Mouse (Mus musculus) common myeloid progenitor, adult 5-6 weeks (primary cell): Measurements from ENCODE around the gene Smco2. TPM values are rescaled to one million over a fixed set of nuclear protein-coding genes. Genes with fewer than 3 reads are reported as not detected.
"Not testable (repeated sequence)": the region's sequence is repeated elsewhere in the genome, so short reads cannot be mapped to it uniquely, and the experiment has no call there.

Experiments
- ATAC-seq: replicated peaks from 2 replicates; pipeline ENCODE4 v1.8.0; 2016; ENCODE audit warnings: low read depth, mild to moderate bottlenecking, moderate TSS enrichment, inconsistent platforms; ENCODE audit not compliant: poor library complexity, severe bottlenecking
- total RNA-seq: library from RNA; stranded (forward); fragments of 200-1000, 187-1606 nt; gene quantifications from 2 replicates; pipeline ENCODE4 v1.2.3, GENCODE M21; 2017

The Smco2 gene
- total RNA-seq, 1 experiment from 2014 or later: not detected

DNA sequence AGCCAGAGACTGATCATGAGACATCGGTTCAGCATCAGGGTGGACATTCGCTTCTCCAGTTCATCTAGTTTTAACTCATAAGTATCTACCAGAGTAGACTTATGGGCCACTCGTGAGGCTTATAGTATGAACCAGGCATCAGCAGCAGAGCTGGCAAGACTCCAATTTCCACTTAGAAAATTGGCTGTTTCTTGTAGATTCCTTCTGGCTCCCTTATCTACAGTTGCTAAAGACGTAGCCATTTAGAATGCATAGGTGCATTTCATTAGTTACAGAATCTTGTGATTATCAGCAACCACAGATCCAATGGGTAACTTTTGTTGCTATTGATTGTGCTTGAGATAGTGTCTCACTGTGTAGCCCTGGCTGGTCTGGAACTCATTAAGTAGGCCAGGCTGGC lies 2.8 kb downstream of the Smco2 start:
- peak; percentile 45; the same call in 1 of the 2 replicates for ATAC-seq

DNA sequence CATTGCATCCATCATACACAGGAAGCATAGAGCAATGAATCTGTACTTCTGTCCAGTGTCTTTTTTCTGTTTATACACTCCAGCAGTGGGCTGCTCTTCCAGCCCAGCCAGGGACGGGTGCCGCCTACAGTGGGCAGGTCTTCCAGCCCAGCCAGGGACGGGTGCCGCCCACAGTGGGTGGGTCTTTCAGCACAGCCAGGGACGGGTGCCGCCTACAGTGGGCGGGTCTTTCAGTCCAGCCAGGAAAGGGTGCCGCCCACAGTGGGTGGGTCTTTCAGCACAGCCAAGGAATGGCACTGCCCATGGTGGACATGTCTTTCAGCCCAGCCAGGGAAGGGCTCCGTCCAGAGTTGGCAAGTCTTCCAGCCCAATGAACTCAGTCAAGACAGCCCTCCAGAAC lies 5.3 kb downstream of the Smco2 start:
- ATAC-seq: peak; percentile 48; the same call in 1 of the 2 replicates

DNA sequence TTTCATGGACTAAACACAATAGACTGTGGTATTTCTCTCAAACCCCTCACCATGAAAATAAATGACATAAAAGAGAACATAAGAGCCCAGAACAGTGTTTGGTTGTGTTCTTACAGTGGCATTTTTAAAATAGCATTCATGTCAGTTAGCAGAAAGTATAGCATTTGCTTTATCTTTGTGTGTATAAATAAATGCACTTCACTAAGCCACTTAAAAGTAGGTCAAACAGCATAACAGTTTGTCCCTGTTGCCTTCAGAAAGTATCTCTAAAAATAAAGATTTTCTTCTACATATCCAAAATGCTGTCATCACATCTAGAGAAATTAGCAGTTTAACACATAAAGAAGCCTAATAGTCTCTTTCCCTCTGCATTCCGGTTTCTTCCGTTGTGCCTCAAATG lies 7.5 kb downstream of the Smco2 start:
- ATAC-seq: no peak

DNA sequence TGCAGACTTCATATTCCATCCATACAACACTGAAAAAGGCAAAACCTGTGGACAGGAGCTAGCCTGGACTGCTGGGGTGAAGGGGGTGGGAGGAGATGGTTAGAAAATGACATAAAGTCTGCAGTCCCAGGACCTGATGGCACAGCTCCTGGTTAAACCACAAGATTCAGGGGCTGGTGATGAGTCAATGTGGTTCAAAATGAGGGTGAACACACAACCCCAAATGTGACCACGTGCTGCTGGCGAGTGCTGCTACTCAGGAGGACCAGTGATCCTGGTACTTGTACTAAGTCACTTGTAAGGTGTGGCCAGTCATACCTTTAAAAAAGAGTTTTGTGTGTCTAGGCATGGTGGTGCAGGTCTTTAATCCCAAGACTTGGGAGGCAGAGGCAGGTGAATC lies 13.2 kb downstream of the Smco2 start:
- ATAC-seq: peak; percentile 24; the same call in 1 of the 2 replicates

DNA sequence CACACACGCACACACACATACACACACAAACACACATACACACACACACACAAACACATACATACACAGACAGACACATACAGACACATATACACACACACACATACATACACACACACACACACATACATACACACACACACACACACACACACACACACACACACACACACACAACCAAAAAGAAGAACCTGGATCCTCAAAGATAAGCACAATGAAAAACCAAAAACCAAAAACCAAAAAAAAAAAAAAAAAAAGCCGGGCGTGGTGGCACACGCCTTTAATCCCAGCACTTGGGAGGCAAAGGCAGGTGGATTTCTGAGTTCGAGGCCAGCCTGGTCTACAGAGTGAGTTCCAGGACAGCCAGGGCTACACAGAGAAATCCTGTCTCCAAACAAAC lies 14.5 kb downstream of the Smco2 start:
- not testable (repeated sequence) for ATAC-seq

DNA sequence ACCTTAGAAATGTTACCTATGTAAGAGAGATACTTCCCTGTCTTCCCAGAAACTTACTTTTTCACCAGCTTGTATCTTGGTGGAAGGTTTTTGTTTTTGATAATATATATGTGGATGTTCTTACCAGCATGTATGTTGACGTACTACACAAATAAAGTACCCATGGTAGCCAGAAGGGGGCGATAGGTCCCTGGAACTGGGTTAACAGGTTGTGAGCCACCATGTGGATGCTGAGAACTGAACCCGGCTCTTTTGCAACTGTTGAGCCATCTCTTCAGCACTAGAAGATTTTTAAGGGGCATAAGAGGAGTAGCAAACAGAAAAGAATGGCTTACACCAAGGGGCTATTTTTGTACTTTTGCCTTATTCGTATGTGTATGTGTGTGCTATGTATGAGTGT lies 15.8 kb downstream of the Smco2 start:
- ATAC-seq: no peak

DNA sequence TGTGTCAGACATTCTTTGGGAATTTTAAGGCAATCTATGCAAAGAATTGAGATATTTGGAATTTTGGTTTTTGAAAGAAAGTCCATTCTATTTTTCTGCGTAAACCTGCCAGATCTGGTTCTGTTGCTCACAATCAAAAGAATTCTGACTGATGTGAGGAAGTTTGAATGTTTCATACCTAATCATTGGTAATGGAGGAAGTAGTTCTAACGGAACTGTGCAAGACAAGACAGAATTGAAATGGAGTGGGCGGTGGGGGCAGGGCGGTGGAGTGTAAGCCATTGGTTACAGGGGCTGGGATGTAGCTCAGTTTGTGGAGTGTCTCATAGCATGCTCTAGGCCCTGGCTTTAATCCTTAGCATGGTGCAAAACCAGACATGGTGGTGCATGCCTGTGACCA lies 22.1 kb downstream of the Smco2 start:
- ATAC-seq: peak; percentile 50; the same call in 1 of the 2 replicates

DNA sequence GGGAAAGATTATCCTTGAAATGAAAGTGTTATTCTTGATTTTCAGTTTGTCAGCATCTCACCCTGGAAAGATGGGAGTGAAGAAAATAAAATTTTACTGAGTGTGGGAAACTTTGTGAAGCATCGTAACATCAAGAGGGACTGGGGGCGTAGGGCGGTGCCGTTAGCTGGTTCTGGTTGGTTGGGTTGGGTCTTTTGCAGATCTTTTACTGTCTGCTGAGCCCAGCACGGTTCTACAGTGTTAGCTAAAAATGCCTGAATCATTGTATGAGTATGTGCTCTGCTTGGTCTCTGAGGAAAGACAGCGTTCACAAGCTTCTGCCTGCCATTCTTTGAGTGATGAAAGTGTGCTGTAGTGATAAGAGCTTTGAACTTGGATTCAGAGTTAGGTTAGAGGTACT lies 24.5 kb downstream of the Smco2 start:
- ATAC-seq: no peak

DNA sequence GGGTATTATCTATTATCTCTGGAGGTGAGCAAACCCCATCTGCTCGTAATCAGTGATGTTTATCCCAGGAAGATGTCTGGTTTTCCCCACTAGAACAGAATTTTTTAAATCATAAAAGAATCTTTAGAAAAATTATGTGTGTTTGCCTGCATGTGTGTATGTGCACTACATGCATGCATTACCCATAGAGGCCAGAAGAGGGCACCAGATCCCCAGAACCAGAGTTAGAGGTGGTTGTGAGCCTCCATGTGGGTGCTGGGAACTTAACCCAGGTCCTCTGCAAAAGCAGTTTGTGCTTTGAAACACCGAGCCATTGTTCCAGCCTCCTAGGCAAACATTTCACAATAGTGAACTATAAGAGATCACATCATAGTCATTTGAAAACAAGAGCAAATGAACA lies 26.9 kb downstream of the Smco2 start:
- ATAC-seq: no peak

DNA sequence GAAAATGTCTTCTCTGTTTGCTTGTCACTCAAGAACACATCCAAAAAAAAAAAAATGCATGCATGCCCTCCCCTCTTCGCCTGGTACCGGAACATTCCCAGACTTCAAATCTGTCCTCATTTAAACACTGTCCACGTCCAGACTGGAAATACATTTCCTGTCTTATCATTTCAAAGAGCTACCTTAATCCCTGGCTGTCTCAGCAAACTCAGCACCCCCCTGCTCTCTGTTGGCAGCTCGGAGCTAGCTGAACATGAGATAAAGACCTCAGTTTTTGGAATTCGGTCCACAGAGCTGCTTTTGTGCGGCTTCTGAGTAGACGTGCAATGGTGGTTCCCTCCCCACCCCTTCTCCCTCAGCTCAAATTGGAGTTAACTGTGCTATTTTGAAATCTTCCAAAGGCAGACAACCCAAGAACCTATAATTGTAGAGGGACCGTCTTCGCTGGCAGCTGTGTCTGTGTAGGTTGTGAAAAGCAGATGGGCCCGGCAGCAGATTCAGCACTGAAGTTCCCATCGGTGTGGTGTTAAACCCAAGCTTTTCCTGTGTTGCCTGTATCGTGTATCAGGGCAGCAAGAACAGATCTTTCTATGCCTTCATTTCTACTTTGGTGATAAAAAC lies 27.6 kb downstream of the Smco2 start:
- no peak for ATAC-seq

DNA sequence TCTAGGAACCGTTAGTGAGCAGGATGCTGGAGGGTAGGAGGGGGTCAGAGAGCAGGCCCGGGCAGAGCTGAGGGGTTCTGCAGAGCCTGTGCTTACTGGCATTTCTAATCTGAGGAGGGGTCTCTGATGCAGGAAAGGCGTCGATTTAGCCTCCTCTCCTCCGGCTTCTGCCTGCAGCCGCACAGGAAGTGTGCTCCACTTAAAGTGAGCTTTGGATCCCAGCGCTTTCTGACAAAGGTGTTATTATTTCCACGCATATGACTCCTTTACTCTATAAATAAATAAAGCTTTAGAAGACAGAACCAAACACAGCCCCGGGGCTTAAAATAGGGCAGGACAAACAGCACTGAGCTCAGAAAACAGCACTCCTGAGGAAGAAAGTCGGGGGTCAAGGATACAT lies 29.0 kb downstream of the Smco2 start:
- ATAC-seq: no peak

DNA sequence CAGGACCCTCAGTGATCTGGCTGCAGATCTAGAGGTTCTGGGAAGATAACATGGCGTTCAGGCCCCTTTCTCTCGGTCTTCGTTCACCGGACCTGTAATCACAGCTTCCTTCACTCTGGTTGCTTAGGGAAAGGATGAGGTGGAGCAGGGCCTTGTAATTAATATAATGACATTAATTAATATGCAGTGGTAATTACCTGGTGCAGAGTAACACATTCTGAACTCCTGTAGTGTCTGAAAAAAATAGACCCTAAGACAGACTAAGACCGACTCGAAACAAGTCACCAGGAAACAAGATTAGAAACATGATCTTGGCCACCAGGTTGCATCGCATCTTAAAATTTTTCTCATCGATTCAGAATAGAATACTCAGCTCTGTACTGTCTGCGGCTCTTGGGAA lies 30.0 kb downstream of the Smco2 start:
- ATAC-seq: no peak

DNA sequence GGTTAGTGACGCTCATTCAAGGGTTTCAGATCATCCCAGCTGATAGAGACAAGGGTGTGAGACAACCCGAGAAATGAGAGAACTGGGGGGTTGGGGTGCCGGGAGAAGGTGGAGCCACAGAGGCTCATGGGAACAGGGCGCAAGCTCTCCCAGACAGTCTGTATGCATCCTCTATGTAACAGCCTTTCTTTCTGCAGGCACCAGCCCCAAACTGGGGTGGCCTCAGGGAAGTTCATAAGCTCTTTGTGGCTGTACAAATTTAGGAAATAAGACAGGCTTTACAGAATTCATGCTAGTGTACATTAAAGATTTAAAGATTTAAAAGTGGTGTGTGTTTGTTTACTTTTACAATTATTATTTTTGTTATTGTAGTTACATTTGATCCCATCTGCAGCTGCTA lies 30.4 kb downstream of the Smco2 start:
- ATAC-seq: no peak

DNA sequence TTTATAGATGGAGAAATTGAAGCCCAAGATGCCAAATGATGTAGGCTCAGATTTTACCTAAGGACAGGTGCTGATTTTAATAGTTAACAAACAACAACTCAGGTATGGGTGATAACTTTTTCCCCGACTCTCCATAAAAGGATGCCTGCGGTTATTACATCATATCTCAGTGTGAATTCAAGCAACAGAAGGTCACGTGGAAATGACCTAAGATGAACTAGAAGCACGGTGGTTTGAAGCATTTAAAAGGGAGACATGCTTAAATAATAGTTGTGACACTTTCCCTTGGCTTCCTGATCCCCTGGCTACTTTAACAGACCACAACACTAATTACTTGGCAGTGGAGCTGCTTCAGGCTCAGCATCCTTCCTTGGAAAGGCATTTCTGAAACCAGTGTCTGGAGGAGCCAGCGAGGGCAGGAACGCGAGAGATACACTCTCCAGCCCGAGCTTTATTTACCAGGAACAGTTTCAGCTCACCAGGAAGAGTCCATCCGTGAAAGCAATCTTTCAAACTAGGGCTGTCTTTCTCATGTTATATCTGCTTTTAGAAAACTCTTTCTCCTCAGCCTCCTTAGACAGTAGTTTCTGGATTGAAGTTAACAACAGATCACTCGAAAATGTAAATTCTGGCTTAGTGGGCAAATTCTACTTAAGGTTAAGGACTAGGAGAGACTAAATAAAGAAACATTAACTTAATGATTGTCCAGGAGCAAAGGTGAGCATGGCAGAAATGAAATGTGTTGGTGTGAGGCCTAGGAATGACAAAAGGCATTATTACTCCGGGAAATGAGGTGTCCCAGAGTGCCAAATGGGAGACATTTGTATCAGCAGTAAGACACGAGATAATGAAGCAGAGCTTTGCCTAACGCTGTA lies 32.2 kb downstream of the Smco2 start:
- ATAC-seq: no peak

DNA sequence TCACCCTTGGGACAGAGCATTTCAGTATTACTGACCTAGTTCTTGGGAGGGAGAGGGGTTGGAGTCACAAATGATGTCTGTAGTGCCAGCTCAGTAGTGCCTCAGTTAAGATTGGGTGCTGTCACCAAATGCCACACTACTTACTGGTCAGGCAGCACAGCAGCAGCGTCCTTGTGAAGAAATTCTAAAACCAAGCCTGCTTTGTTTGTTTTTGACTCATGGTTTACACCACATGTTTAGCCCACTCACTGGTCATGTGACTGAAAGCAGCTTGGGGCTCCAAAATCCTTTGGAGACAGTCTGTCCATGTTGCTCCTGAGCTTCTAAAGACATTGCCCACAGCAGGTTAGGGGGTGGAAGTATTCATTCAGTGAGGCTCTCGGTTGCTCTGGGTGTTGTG lies 33.5 kb downstream of the Smco2 start:
- ATAC-seq: no peak

DNA sequence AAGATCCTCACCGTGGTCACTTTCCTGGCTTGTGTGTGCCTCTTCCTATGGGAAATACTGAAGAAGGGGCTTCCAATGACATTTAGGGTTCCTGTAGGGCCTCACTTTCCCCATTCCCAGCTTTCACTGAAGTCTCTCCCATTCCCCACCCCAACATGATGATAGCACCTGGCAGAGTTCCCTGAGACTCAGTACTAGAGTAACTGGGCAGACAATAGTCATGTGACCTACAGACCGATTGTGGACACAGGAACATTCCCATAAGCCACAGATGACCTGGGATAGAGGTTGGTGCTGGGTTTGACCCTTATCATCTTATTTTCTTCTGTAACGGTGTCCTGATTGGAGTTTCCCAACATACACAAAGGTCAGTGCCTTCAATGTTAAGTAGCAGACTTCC lies 34.3 kb downstream of the Smco2 start:
- ATAC-seq: no peak

DNA sequence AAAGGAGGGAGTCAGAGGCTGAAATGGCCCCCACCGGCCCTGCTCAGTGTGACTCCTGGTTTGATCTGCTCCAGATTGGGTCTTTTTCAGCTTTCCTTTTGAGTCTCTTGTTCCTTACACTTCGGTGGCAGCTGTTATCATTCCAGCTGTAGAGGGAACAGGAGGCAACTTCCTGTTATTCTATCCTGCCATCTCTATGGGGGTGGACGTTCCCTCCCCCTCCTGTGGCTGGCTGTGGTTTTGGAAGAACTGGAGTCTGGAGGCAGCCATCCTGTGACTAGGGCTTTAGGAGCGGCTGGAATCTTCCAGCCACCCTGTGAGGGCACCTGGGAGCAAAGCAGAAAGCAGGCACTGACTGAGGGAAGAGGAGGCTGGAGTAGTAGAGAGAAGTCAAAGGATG lies 34.9 kb downstream of the Smco2 start:
- ATAC-seq: no peak

DNA sequence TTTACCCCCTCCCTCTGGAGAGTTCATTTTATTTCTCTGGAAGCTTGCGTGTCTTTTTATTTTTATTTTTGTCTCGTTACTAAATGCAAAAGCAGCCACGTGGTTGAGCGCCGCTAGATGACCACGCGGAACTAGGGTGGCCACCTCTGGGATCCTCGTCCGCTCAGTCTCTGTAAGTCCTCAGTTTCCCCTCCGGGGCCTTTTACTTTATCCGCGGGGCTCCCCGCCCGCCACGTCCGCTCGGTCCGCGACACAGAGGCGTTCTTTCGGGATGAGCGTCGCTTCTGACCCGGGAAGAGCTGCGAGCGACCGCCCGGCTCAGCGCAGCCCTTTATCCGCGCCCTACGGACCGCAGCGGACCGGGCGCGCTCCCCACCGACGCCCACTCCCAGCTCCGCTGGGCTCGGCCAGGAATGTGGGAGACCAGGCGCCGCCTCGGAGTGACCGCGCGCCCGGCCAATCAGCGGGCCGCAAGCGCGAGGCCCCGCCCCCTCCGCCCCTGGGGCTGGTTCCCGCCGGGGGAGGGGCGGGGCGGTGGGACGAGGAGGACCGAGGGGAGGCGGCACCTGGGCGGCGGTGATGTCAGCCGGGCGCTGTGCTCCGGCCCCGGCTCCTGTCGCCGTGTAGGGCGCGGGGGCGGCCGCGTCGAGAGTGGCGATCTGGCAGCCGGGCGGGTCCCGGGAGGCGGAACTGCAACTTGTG lies 38.2 kb downstream of the Smco2 start, which contains the start of gene Ppfibp1:
TSS of gene Ppfibp1 (plus strand) at position 530 of the 702 bp plus-strand sequence.
- ATAC-seq: peak; percentile 90

DNA sequence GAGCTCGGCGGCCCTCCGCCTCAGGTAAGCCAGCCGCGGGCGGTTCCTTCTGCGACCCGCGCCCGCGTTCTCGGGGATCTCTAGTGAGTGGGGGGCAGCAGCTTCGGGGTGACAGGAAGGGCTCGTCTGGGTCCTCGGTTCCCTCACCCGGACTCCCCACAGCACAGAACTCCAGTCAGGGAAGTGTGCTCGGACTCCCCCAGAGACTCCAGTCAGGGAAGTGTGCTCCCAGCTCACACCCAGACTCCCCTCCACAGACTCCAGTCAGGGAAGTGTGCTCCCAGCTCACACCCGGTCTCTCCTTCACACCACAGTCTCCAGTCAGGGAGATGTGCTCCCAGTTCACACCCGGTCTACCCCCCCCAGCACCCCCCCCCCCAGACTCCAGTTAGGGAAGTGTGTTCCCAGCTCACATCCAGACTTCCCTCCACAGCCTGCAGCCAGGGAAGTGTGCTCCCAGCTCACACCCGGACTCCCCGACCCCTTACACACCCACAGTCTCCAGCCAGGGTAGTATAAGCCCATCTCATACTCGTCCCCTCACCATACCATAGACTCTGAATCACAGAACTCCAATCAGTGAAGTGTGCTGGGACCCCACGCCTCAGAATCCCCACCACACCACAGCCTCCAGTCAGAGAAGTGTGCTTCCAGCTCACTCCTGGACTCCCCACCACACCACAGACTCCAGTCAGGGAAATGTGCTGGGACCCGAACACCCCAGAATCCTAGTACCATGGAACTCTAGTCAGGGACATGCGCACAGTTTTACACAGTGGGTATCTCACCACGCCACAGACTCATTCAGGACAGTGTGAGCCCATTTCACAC lies 39.0 kb downstream of the Smco2 start:
- ATAC-seq: peak; percentile 23; the same call in 1 of the 2 replicates

DNA sequence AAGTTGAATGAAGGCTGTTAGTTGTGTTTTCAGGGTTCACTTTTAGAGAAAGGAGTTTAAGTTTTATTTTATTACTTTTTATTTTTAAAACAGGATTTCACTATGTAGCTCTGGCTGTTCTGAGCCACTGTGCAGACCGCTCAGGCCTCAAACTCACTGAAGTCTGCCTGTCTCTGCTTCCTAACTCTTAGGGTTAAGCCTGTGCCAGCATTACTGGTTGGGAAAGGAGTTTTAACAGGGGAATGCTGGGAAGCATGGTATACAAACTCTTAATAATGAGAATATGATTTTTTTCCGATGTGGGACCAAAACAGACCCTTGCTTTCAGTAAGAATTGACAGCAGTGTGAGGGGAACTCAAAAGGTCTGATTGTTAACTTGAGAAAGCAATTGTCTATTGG lies 40.3 kb downstream of the Smco2 start:
- ATAC-seq: no peak
